Mouse (Mus musculus): ENCODE measurements around the gene Sdc1. TPM values are rescaled to one million over a fixed set of nuclear protein-coding genes. Genes with fewer than 3 reads are reported as not detected.

Gene Sdc1
- polyA plus RNA-seq (2014; fragmentation: Nextera tagmentation; extraction: Ambion mirVana) = 16.8 and 18.1 TPM in 2 replicates

DNA sequence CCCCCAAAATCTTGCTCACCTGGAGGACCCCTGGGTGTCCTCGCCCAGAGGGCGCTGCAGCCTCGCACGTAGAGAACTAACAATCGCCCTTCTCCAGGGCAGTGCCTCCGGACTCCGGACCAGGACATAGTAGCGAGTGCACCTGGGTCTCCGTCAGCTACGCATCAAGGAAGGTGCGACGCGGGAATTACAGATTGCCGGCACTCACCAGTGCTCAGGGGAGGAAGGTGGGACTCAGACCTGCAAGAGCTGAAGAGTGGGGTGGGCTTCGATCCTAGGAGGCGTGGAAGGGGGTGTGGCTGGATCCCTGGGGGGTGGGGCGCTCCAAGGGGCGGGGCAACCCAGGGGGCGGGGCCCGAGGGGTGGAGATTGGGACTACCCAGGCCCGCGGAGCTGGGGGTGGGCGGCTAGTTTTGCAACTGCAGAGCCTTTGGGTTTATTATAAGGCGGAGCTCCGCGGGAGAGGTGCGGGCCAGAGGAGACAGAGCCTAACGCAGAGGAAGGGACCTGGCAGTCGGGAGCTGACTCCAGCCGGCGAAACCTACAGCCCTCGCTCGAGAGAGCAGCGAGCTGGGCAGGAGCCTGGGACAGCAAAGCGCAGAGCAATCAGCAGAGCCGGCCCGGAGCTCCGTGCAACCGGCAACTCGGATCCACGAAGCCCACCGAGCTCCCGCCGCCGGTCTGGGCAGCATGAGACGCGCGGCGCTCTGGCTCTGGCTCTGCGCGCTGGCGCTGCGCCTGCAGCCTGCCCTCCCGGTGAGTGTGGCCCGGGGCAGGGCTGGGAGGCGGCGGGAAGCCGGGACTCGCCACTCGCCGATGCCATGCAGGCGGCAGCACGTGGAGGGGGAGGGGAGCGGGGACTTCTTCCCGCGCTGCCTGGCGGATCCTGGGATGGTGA lies at the start of gene Sdc1:
Sdc1 (plus strand) TSS at position 378 of the 898 bp plus-strand sequence.
- Histone ChIP-seq H3K9me3 (ENCODE audit: control insufficient read depth, low read length) (no peaks in the 10 kb centered on the region), H3K4me2 (replicated peaks) (peak within 1 kb of the TSS; percentile 98), H3K9ac (peak within 1 kb of the TSS; percentile 75), H3K4me1 (replicated peaks; ENCODE audit: control insufficient read depth, insufficient read depth, low read length) (peaks cover 17% of the 10 kb centered on the region; the same call in 1 of the 2 replicates), H3K27ac (peak within 1 kb of the TSS; percentile 72), H3K4me3 (replicated peaks; ENCODE audit: low read length) (peak within 1 kb of the TSS; percentile 71), H3K27me3 (ENCODE audit: control insufficient read depth, insufficient read depth, low read length) (no peaks in the 10 kb centered on the region), H3K36me3 (replicated peaks; ENCODE audit: control insufficient read depth, insufficient read depth) (no peaks in the 10 kb centered on the region)
- WGBS = under 1% methylated on average over 67 of the region's 67 CpGs
- ATAC-seq (ENCODE audit: low FRiP score) = peak; percentile 84
- peak; percentile 59 for DNase-seq (ENCODE audit: low spot score)

GRCm38 (mm10) chr12:8726890-8727289 lies 44.2 kb upstream of the Sdc1 start:
- ATAC-seq (ENCODE audit: low FRiP score) = no peak
- no peaks in the 10 kb centered on the region for H3K4me1 ChIP-seq (replicated peaks; ENCODE audit: control insufficient read depth, insufficient read depth, low read length)
- WGBS = 71% methylated on average over 1 of the region's 1 CpGs

DNA sequence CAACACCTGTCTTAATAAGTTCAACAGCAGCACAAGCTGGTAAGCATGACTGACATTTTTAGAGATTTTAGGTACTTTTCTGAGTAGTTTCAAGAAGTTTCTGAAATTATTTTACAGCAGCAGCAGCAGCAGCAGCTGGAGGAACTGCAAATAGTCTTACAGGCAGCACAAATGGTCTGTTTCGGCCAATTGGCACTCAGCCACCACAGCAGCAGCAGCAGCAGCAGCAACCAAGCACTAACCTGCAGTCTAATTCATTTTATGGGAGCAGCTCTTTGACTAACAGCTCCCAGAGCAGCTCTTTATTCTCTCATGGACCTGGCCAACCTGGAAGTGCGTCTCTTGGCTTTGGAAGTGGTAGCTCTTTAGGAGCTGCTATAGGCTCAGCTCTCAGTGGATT lies 42.4 kb upstream of the Sdc1 start:
- WGBS = 83% methylated on average over 2 of the region's 2 CpGs
- Histone ChIP-seq H3K4me2 (replicated peaks) (no peak overlapping the region), H3K4me1 (replicated peaks; ENCODE audit: control insufficient read depth, insufficient read depth, low read length) (no peaks in the 10 kb centered on the region), H3K36me3 (replicated peaks; ENCODE audit: control insufficient read depth, insufficient read depth) (peaks cover 62% of the 10 kb centered on the region), H3K4me3 (replicated peaks; ENCODE audit: low read length) (no peak overlapping the region), H3K27me3 (ENCODE audit: control insufficient read depth, insufficient read depth, low read length) (no peaks in the 10 kb centered on the region), H3K27ac (no peak overlapping the region), H3K9me3 (ENCODE audit: control insufficient read depth, low read length) (no peaks in the 10 kb centered on the region), H3K9ac (no peak overlapping the region)
- ATAC-seq (ENCODE audit: low FRiP score) = no peak
- DNase-seq (ENCODE audit: low spot score) = no peak

More at GRCm38 (mm10) chr12:8726890-8727289, 44.2 kb upstream of the Sdc1 start:
- peaks cover 73% of the 10 kb centered on the region for H3K36me3 ChIP-seq (replicated peaks; ENCODE audit: control insufficient read depth, insufficient read depth)
- no peak for DNase-seq (ENCODE audit: low spot score)
- no peaks in the 10 kb centered on the region for H3K9me3 ChIP-seq (ENCODE audit: control insufficient read depth, low read length)
- H3K4me3 ChIP-seq (replicated peaks; ENCODE audit: low read length) = no peak overlapping the region
- H3K27me3 ChIP-seq (ENCODE audit: control insufficient read depth, insufficient read depth, low read length) = no peaks in the 10 kb centered on the region
- no peak overlapping the region for H3K9ac ChIP-seq
- no peak overlapping the region for H3K27ac ChIP-seq
- no peak overlapping the region for H3K4me2 ChIP-seq (replicated peaks)

DNA sequence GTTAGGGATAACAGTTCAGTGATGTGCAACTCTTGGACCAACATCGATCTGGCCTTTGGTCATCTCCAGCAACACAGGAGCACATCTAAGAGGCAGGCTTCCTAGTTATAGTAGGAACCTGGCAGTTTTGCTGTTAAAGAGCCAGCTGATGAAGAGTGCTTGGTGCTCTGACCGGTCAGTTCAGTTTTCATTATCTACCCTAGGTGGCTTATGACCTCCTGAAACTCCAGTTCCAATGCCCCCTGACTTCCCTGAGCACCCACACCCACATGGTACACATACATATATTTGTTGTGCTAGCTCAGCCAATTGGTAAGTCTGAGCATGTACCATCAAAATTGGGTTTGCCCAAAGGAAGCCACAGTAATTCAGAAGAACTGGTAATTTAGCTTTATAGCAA lies 17.5 kb upstream of the Sdc1 start:
- no peak overlapping the region for H3K4me3 ChIP-seq (replicated peaks; ENCODE audit: low read length)
- H3K4me2 ChIP-seq (replicated peaks) = no peak overlapping the region
- no peak for DNase-seq (ENCODE audit: low spot score)
- H3K27me3 ChIP-seq (ENCODE audit: control insufficient read depth, insufficient read depth, low read length) = no peaks in the 10 kb centered on the region
- ATAC-seq (ENCODE audit: low FRiP score) = no peak
- H3K27ac ChIP-seq = no peak overlapping the region
- no peaks in the 10 kb centered on the region for H3K9me3 ChIP-seq (ENCODE audit: control insufficient read depth, low read length)
- 94% methylated on average over 2 of the region's 2 CpGs for WGBS
- no peak overlapping the region for H3K9ac ChIP-seq
- H3K36me3 ChIP-seq (replicated peaks; ENCODE audit: control insufficient read depth, insufficient read depth) = peaks cover 60% of the 10 kb centered on the region
- H3K4me1 ChIP-seq (replicated peaks; ENCODE audit: control insufficient read depth, insufficient read depth, low read length) = no peaks in the 10 kb centered on the region

- Histone ChIP-seq H3K27me3 (ENCODE audit: control insufficient read depth, insufficient read depth, low read length) (no peaks in the 10 kb centered on the region), H3K4me1 (replicated peaks; ENCODE audit: control insufficient read depth, insufficient read depth, low read length) (no peaks in the 10 kb centered on the region), H3K36me3 (replicated peaks; ENCODE audit: control insufficient read depth, insufficient read depth) (peaks cover 56% of the 10 kb centered on the region), H3K4me3 (replicated peaks; ENCODE audit: low read length) (no peak overlapping the region), H3K27ac (no peak overlapping the region), H3K9me3 (ENCODE audit: control insufficient read depth, low read length) (no peaks in the 10 kb centered on the region), H3K4me2 (replicated peaks) (no peak overlapping the region), H3K9ac (no peak overlapping the region)
- 94% methylated on average over 4 of the region's 4 CpGs for WGBS
- DNase-seq (ENCODE audit: low spot score) (no peak), ATAC-seq (ENCODE audit: low FRiP score) (no peak)
These were observed 17.0 kb upstream of the Sdc1 start for GRCm38 (mm10) chr12:8754116-8754515.

- WGBS = over 99% methylated on average over 3 of the region's 3 CpGs
- Histone ChIP-seq H3K9me3 (ENCODE audit: control insufficient read depth, low read length) (no peaks in the 10 kb centered on the region), H3K27ac (no peak overlapping the region), H3K4me2 (replicated peaks) (no peak overlapping the region), H3K4me3 (replicated peaks; ENCODE audit: low read length) (no peak overlapping the region), H3K27me3 (ENCODE audit: control insufficient read depth, insufficient read depth, low read length) (no peaks in the 10 kb centered on the region), H3K36me3 (replicated peaks; ENCODE audit: control insufficient read depth, insufficient read depth) (peaks cover 25% of the 10 kb centered on the region; the same call in 1 of the 2 replicates), H3K4me1 (replicated peaks; ENCODE audit: control insufficient read depth, insufficient read depth, low read length) (no peaks in the 10 kb centered on the region), H3K9ac (no peak overlapping the region)
- DNase-seq (ENCODE audit: low spot score) = no peak
- ATAC-seq (ENCODE audit: low FRiP score) = no peak
These were observed 13.1 kb upstream of the Sdc1 start for GRCm38 (mm10) chr12:8758029-8758428.

- Histone ChIP-seq H3K4me1 (replicated peaks; ENCODE audit: control insufficient read depth, insufficient read depth, low read length) (no peaks in the 10 kb centered on the region), H3K9ac (no peak overlapping the region), H3K27me3 (ENCODE audit: control insufficient read depth, insufficient read depth, low read length) (no peaks in the 10 kb centered on the region), H3K4me3 (replicated peaks; ENCODE audit: low read length) (no peak overlapping the region), H3K36me3 (replicated peaks; ENCODE audit: control insufficient read depth, insufficient read depth) (peaks cover 15% of the 10 kb centered on the region; the same call in 1 of the 2 replicates), H3K9me3 (ENCODE audit: control insufficient read depth, low read length) (no peaks in the 10 kb centered on the region), H3K27ac (no peak overlapping the region), H3K4me2 (replicated peaks) (no peak overlapping the region)
- no peak for DNase-seq (ENCODE audit: low spot score)
- 86% methylated on average over 4 of the region's 4 CpGs for WGBS
- no peak for ATAC-seq (ENCODE audit: low FRiP score)
These were observed 12.0 kb upstream of the Sdc1 start for GRCm38 (mm10) chr12:8759115-8759514.

GRCm38 (mm10) chr12:8759779-8760178 lies 11.3 kb upstream of the Sdc1 start:
- 69% methylated on average over 6 of the region's 6 CpGs for WGBS
- Histone ChIP-seq H3K4me3 (replicated peaks; ENCODE audit: low read length) (no peak overlapping the region), H3K27me3 (ENCODE audit: control insufficient read depth, insufficient read depth, low read length) (no peaks in the 10 kb centered on the region), H3K4me2 (replicated peaks) (no peak overlapping the region), H3K9me3 (ENCODE audit: control insufficient read depth, low read length) (no peaks in the 10 kb centered on the region), H3K9ac (no peak overlapping the region), H3K36me3 (replicated peaks; ENCODE audit: control insufficient read depth, insufficient read depth) (peaks cover 14% of the 10 kb centered on the region; the same call in 1 of the 2 replicates), H3K4me1 (replicated peaks; ENCODE audit: control insufficient read depth, insufficient read depth, low read length) (no peaks in the 10 kb centered on the region), H3K27ac (no peak overlapping the region)
- DNase-seq (ENCODE audit: low spot score) (no peak), ATAC-seq (ENCODE audit: low FRiP score) (no peak)

- H3K9me3 ChIP-seq (ENCODE audit: control insufficient read depth, low read length) = no peaks in the 10 kb centered on the region
- H3K9ac ChIP-seq = no peak overlapping the region
- H3K4me1 ChIP-seq (replicated peaks; ENCODE audit: control insufficient read depth, insufficient read depth, low read length) = no peaks in the 10 kb centered on the region
- no peak overlapping the region for H3K4me3 ChIP-seq (replicated peaks; ENCODE audit: low read length)
- ATAC-seq (ENCODE audit: low FRiP score) (no peak), DNase-seq (ENCODE audit: low spot score) (no peak)
- H3K4me2 ChIP-seq (replicated peaks) = no peak overlapping the region
- no peak overlapping the region for H3K27ac ChIP-seq
- 84% methylated on average over 6 of the region's 6 CpGs for WGBS
- H3K36me3 ChIP-seq (replicated peaks; ENCODE audit: control insufficient read depth, insufficient read depth) = peaks cover 10% of the 10 kb centered on the region; the same call in 1 of the 2 replicates
- no peaks in the 10 kb centered on the region for H3K27me3 ChIP-seq (ENCODE audit: control insufficient read depth, insufficient read depth, low read length)
These were observed 10.6 kb upstream of the Sdc1 start for GRCm38 (mm10) chr12:8760561-8760960.

All from hindbrain, embryonic 14.5 days (tissue).